Mouse (Mus musculus) ES-E14 (cell line): ENCODE data around the gene Rffl.

Experiments
- ZC3H11A ChIP-seq: IDR thresholded peaks from 2 replicates; pipeline ENCODE4 v1.6.1; 2012; ENCODE audit warnings: low read depth, mild to moderate bottlenecking, inconsistent platforms, low read length, borderline replicate concordance
- ZNF384 ChIP-seq: IDR thresholded peaks from 2 replicates; pipeline ENCODE4 v1.6.1; 2012; ENCODE audit warnings: low read depth, low read length, inconsistent platforms

- TF ChIP-seq ZC3H11A (no peak), ZNF384 (no peak)
These were observed 33.8 kb downstream of the Rffl start for GRCm38 (mm10) chr11:82837192-82837591.
